Mouse (Mus musculus) stomach, postnatal 0 days (tissue): Measurements from ENCODE around the gene Vps13a. TPM values are rescaled to one million over a fixed set of nuclear protein-coding genes. Genes with fewer than 3 reads are reported as not detected.

Experiments used
- ATAC-seq: fragments of 200-750 bp; cut with Nextera tagmentation; 2 replicates; pipeline ENCODE4 v1.8.0; 2017; ENCODE audit not compliant: low FRiP score, low TSS enrichment
- DNase-seq: peaks from one replicate; pipeline ENCODE4 v3.0.0-alpha.2; 2016; ENCODE audit warnings: low spot score
- H3K27ac ChIP-seq: fragments of 300-500 bp; sonication (generic); replicated peaks from 2 replicates; pipeline ENCODE4 v1.5.1; 2014; ENCODE audit warnings: mild to moderate bottlenecking, control low read depth
- H3K27me3 ChIP-seq: fragments of 300-500 bp; sonication (generic); 2 replicates; pipeline ENCODE4 v1.6.1; 2014; ENCODE audit warnings: low read length; ENCODE audit not compliant: control insufficient read depth, insufficient read depth
- H3K36me3 ChIP-seq: fragments of 300-500 bp; sonication (generic); 2 replicates; pipeline ENCODE4 v1.6.1; 2014; ENCODE audit warnings: low read length, mixed read lengths; ENCODE audit not compliant: control insufficient read depth, insufficient read depth
- H3K4me1 ChIP-seq: fragments of 300-500 bp; sonication (generic); replicated peaks from 2 replicates; pipeline ENCODE4 v1.6.1; 2014; ENCODE audit warnings: antibody characterized with exemption; ENCODE audit not compliant: control insufficient read depth, insufficient read depth
- H3K4me2 ChIP-seq: fragments of 300-500 bp; sonication (generic); replicated peaks from 2 replicates; pipeline ENCODE4 v1.6.1; 2014; ENCODE audit warnings: low read depth, mild to moderate bottlenecking, control low read depth, moderate library complexity
- H3K4me3 ChIP-seq: fragments of 300-500 bp; sonication (generic); 2 replicates; pipeline ENCODE4 v1.5.1; 2014; ENCODE audit warnings: low read depth, low read length, control low read depth
- H3K9ac ChIP-seq: fragments of 300-500 bp; sonication (generic); 2 replicates; pipeline ENCODE4 v1.6.1; 2014; ENCODE audit warnings: mild to moderate bottlenecking, low read length, control low read depth, mixed read lengths
- H3K9me3 ChIP-seq: fragments of 300-500 bp; sonication (generic); 2 replicates; pipeline ENCODE4 v1.6.1; 2016; ENCODE audit warnings: low read length; ENCODE audit not compliant: control insufficient read depth
- CTCF ChIP-seq: IDR thresholded peaks from 2 replicates; pipeline ENCODE4 v1.5.1; 2016; ENCODE audit warnings: antibody characterized with exemption, low read depth, mild to moderate bottlenecking, moderate library complexity
- EP300 ChIP-seq: optimal IDR thresholded peaks from 2 replicates; pipeline ENCODE3; 2016; ENCODE audit warnings: antibody characterized with exemption
- WGBS: fragments of 180-500 bp; shearing (Covaris S2); extraction: QIAGEN DNeasy Blood & Tissue Kit; methylation state at CpG from one replicate; pipeline ENCODE4 v1.1.7; 2014; 5-methylcytosine and 5-hydroxymethylcytosine counted together
- polyA plus RNA-seq: library from polyadenylated mRNA; unstranded; fragments of >200 nt; fragmentation: Nextera tagmentation; extraction: Ambion mirVana; gene quantifications from 2 replicates; pipeline ENCODE4 v1.2.1, GENCODE M21; 2015

Vps13a gene
- polyA plus RNA-seq, 1 experiment from 2014 or later = 6.2 TPM

- no peak for DNase-seq
- H3K9ac ChIP-seq = no peak overlapping the region
- no peaks in the 10 kb centered on the region for H3K27me3 ChIP-seq
- ATAC-seq = no peak
- no peaks in the 10 kb centered on the region for H3K9me3 ChIP-seq
- H3K4me1 ChIP-seq = no peaks in the 10 kb centered on the region
- H3K36me3 ChIP-seq = no peaks in the 10 kb centered on the region
- H3K27ac ChIP-seq = no peak overlapping the region
- H3K4me2 ChIP-seq = no peak overlapping the region
- TF ChIP-seq CTCF = no peak
- TF ChIP-seq EP300 = no peak
- no peak overlapping the region for H3K4me3 ChIP-seq
- 75% methylated on average over 4 of the region's 4 CpGs for WGBS
Observed at GRCm38 (mm10) chr19:16789930-16790329, 9.2 kb upstream of the Vps13a start.

DNA sequence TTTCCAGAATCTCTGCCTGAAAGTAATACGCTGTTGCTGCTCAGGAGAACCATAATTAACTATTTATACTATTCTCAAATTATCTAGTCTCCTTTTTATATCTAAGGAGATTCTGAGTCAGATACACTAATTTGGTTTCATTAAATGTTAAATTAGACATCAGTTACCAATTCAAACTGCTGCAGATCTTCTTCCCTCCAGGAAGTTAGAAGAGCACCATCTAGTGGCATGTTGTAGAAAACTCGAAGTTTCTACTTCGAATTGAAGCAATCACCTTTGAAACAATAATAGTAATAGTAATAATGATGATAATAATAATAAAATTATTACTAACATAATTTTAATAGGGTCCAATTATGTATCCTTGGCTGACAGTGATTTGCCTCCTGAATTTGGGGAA, 4.1 kb upstream of the Vps13a start:
- no peak overlapping the region for H3K4me3 ChIP-seq
- no peaks in the 10 kb centered on the region for H3K27me3 ChIP-seq
- 25% methylated on average over 3 of the region's 3 CpGs for WGBS
- H3K9me3 ChIP-seq = no peaks in the 10 kb centered on the region
- TF ChIP-seq CTCF = peak; percentile 75
- no peak for TF ChIP-seq EP300
- no peaks in the 10 kb centered on the region for H3K4me1 ChIP-seq
- H3K9ac ChIP-seq = no peak overlapping the region
- DNase-seq (no peak), ATAC-seq (no peak)
- H3K36me3 ChIP-seq = no peaks in the 10 kb centered on the region
- H3K4me2 ChIP-seq = no peak overlapping the region
- no peak overlapping the region for H3K27ac ChIP-seq

DNA sequence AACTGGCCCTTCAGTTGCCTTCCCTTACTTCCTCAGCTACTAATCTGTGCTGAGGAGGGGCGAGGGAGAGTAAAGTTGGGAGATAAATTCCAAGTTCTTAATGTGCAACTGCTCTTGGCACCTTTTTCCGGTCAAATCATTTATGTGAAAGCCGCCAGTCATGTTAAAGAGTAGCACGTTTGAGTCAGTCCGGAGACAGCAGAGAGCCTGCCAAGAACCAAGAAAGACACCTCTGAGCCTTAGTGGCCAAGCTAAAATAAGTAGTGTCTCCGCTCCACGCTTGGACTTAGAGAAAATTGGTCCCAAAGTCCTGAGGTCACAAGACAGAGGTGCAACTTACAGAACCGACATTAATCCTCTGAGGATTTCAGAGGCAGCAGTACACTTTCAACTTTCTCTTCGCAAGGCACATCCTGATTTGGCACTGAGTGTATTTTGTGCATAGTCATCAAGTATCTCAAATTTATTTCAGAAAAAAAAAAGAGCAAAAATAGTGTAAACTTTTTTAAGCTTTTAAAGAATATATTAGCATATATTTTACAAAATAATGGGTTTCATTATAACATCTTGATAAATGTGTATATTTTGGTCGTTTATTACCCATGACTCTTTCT, 780 bp upstream of the Vps13a start:
- Histone ChIP-seq H3K4me2 (peak overlapping the region; percentile 99), H3K9me3 (no peaks in the 10 kb centered on the region), H3K4me1 (no peaks in the 10 kb centered on the region), H3K36me3 (no peaks in the 10 kb centered on the region), H3K4me3 (peak overlapping the region; percentile 73), H3K27ac (no peak overlapping the region), H3K9ac (peak overlapping the region; percentile 63), H3K27me3 (no peaks in the 10 kb centered on the region)
- DNase-seq (no peak), ATAC-seq (no peak)
- no peak for TF ChIP-seq CTCF
- TF ChIP-seq EP300 = no peak
- 9% methylated on average over 10 of the region's 10 CpGs for WGBS

- DNase-seq = peak; percentile 71
- H3K9me3 ChIP-seq = no peaks in the 10 kb centered on the region
- under 1% methylated on average over 55 of the region's 55 CpGs for WGBS
- peak overlapping the region; percentile 66 for H3K9ac ChIP-seq
- no peaks in the 10 kb centered on the region for H3K4me1 ChIP-seq
- H3K36me3 ChIP-seq = no peaks in the 10 kb centered on the region
- no peaks in the 10 kb centered on the region for H3K27me3 ChIP-seq
- H3K4me2 ChIP-seq = peak overlapping the region; percentile 99
- no peak overlapping the region; the same call in 1 of the 2 replicates for H3K27ac ChIP-seq
- peak overlapping the region; percentile 73 for H3K4me3 ChIP-seq
- peak; percentile 72 for ATAC-seq
- no peak for TF ChIP-seq EP300
- no peak for TF ChIP-seq CTCF
Observed at GRCm38 (mm10) chr19:16780251-16780783, 416 bp downstream of the Vps13a start.

DNA sequence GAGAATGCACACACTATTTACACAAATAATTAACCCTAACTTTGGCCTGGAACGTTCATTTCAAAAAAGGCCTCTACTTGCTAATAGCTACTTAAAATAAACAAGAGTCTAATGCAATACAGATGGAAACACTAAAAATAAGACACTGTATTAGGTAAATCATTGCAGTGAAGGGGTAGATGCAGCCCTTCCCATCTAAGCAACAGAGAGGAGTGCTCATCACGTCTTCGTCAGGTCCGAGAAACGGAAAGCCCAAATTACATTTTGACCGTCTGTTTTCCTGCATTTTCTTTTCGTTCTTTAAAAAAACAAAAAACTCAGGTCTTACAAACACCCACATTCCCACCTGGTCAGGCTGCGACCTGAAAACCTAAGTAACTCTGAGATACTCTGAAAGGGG, 947 bp downstream of the Vps13a start:
- H3K27ac ChIP-seq = no peak overlapping the region
- TF ChIP-seq EP300 (no peak), CTCF (no peak)
- WGBS = 19% methylated on average over 8 of the region's 8 CpGs
- H3K4me3 ChIP-seq = peak overlapping the region; percentile 73
- peak overlapping the region; percentile 99 for H3K4me2 ChIP-seq
- H3K27me3 ChIP-seq = no peaks in the 10 kb centered on the region
- no peak for ATAC-seq
- peak overlapping the region; percentile 66 for H3K9ac ChIP-seq
- H3K9me3 ChIP-seq = no peaks in the 10 kb centered on the region
- H3K36me3 ChIP-seq = no peaks in the 10 kb centered on the region
- H3K4me1 ChIP-seq = no peaks in the 10 kb centered on the region
- DNase-seq = no peak

GRCm38 (mm10) chr19:16779281-16779680, 1.5 kb downstream of the Vps13a start:
- no peaks in the 10 kb centered on the region for H3K36me3 ChIP-seq
- H3K9ac ChIP-seq = no peak overlapping the region
- DNase-seq = no peak
- no peak overlapping the region for H3K4me3 ChIP-seq
- no peak overlapping the region for H3K4me2 ChIP-seq
- no peak overlapping the region for H3K27ac ChIP-seq
- no peak for ATAC-seq
- H3K9me3 ChIP-seq = no peaks in the 10 kb centered on the region
- 64% methylated on average over 5 of the region's 5 CpGs for WGBS
- H3K4me1 ChIP-seq = no peaks in the 10 kb centered on the region
- H3K27me3 ChIP-seq = no peaks in the 10 kb centered on the region
- no peak for TF ChIP-seq EP300
- no peak for TF ChIP-seq CTCF
